Mouse (Mus musculus) heart, adult 18-20 months (tissue): Measurements from ENCODE around the gene Nudt19. TPM values are rescaled to one million over a fixed set of nuclear protein-coding genes. Genes with fewer than 3 reads are reported as not detected.
"Not testable (repeated sequence)": the region's sequence is repeated elsewhere in the genome, so short reads cannot be mapped to it uniquely, and the experiment has no call there.

Experiments used
- DNase-seq, 2 experiments: peaks; one replicate each; pipeline ENCODE4 v3.0.0; 2021 to 2022; ENCODE audit warnings: mixed read lengths in 1 of 2
- long read RNA-seq, 2 experiments: library from polyadenylated mRNA; stranded (forward); transcript quantifications; one replicate each; pipeline ENCODE4 v2.0.0; 2021
- total RNA-seq, 2 experiments: library from RNA; stranded (reverse); gene quantifications; 2 replicates each; pipeline ENCODE4 v1.2.3; 2021

Nudt19 gene
- total RNA-seq, result 10 to 100 TPM; 69.2 to 80.4 TPM
- long read RNA-seq, experiment 1, transcript Nudt19-201 (3 exons, 2,298 nt), result major isoform, 98 of 103 reads
- long read RNA-seq, experiment 1, partial matches to known transcripts, result 0 of 103 reads
- long read RNA-seq, experiment 1, other reads (novel, unspliced or antisense), result 3 of 103 reads
- long read RNA-seq, experiment 2, transcript Nudt19-201 (3 exons, 2,298 nt), result major isoform, 48 of 51 reads
- long read RNA-seq, experiment 2, partial matches to known transcripts, result 0 of 51 reads
- long read RNA-seq, experiment 2, other reads (novel, unspliced or antisense), result 1 of 51 reads

- no peak for DNase-seq
Measured at GRCm38 (mm10) chr7:35556205-35556603, at the start of gene Nudt19. Nudt19 (minus strand) TSS chr7:35556304.

GRCm38 (mm10) chr7:35602766-35603165 lies 46.7 kb upstream of the Nudt19 start:
- no peak for DNase-seq

- DNase-seq, result no peak
Measured at GRCm38 (mm10) chr7:35601106-35601505, 45.0 kb upstream of the Nudt19 start.

GRCm38 (mm10) chr7:35600031-35600430 lies 43.9 kb upstream of the Nudt19 start:
- DNase-seq, result no peak

- DNase-seq, result no peak
Measured at GRCm38 (mm10) chr7:35599492-35599891, 43.4 kb upstream of the Nudt19 start.

GRCm38 (mm10) chr7:35594311-35594710 lies 38.2 kb upstream of the Nudt19 start:
- DNase-seq, result no peak

GRCm38 (mm10) chr7:35590731-35591191 lies 34.7 kb upstream of the Nudt19 start:
- peak; percentile 33 to 57 for DNase-seq

- no peak for DNase-seq
Measured at GRCm38 (mm10) chr7:35589485-35589884, 33.4 kb upstream of the Nudt19 start.

GRCm38 (mm10) chr7:35588680-35589428 lies 32.8 kb upstream of the Nudt19 start:
- DNase-seq, result no peak

- DNase-seq, result no peak
Measured at GRCm38 (mm10) chr7:35587728-35588127, 31.6 kb upstream of the Nudt19 start.

- DNase-seq, result no peak
Measured at GRCm38 (mm10) chr7:35586906-35587445, 30.9 kb upstream of the Nudt19 start.

- peak; percentile 98 to 99 for DNase-seq
Measured at GRCm38 (mm10) chr7:35586055-35586905, 30.2 kb upstream of the Nudt19 start, which contains the start of gene Ankrd27. Ankrd27 (plus strand) TSS chr7:35586244.

- peak; percentile 54 to 55 for DNase-seq
Measured at GRCm38 (mm10) chr7:35585191-35586054, 29.3 kb upstream of the Nudt19 start, which contains the start of gene Rgs9bp. Rgs9bp (minus strand) TSS chr7:35585582.

- peak; percentile 23 to 39 for DNase-seq
Measured at GRCm38 (mm10) chr7:35584786-35585190, 28.7 kb upstream of the Nudt19 start.

GRCm38 (mm10) chr7:35584068-35584785 lies 28.1 kb upstream of the Nudt19 start:
- DNase-seq, result no peak

GRCm38 (mm10) chr7:35583476-35584025 lies 27.4 kb upstream of the Nudt19 start:
- no peak for DNase-seq

- no peak for DNase-seq
Measured at GRCm38 (mm10) chr7:35582719-35583118, 26.6 kb upstream of the Nudt19 start.

GRCm38 (mm10) chr7:35579849-35580248 lies 23.7 kb upstream of the Nudt19 start:
- peak; percentile 26 to 62 for DNase-seq

- DNase-seq, result not testable (repeated sequence)
Measured at GRCm38 (mm10) chr7:35570883-35571282, 14.8 kb upstream of the Nudt19 start.

- DNase-seq, result not testable (repeated sequence)
Measured at GRCm38 (mm10) chr7:35569724-35570123, 13.6 kb upstream of the Nudt19 start.
